Comparison of ENCODE assay signal across 12 mouse cellular contexts in genomic region chr15:78416937-78417336, GRCm38 (mm10). TPM values are rescaled to one million over a fixed set of nuclear protein-coding genes. Genes with fewer than 3 reads are reported as not detected.
DNase-seq lines count a peak whose midpoint lies in the region; ATAC-seq lines count a peak whose summit lies in the region.
"Had no signal": no experiment of that assay in that cellular context is flagged by ENCODE, and none has a peak within 500 bp of the region (broad histone marks: within the 10 kb centered on the region; RNA-seq: fewer than 3 reads in every experiment).

No protein-coding gene starts in this region.

- H3K27ac ChIP-seq in heart, embryonic 15.5 days: peak overlapping the region; percentile 1; the same call in 1 of the 2 replicates
- 0 out of 2 replicates have a peak overlapping the region, but pooled peaks have one; percentile 28 for H3K27ac ChIP-seq in embryonic facial prominence, embryonic 13.5 days
- peak overlapping the region; percentile 56 for H3K27ac ChIP-seq in liver, embryonic 11.5 days (ENCODE audit: low read depth, low read length)

- no peaks in the 10 kb centered on the region for H3K36me3 ChIP-seq in heart, embryonic 15.5 days
- peaks cover 5% of the 10 kb centered on the region; the same call in 1 of the 2 replicates for H3K36me3 ChIP-seq in embryonic facial prominence, embryonic 13.5 days
- H3K36me3 ChIP-seq in liver, embryonic 11.5 days (ENCODE audit: control insufficient read depth, insufficient read depth, low read length): no peaks in the 10 kb centered on the region

- no peaks in the 10 kb centered on the region for H3K4me1 ChIP-seq in heart, embryonic 15.5 days (replicated peaks)
- H3K4me1 ChIP-seq in embryonic facial prominence, embryonic 13.5 days: no peaks in the 10 kb centered on the region
- H3K4me1 ChIP-seq in liver, embryonic 11.5 days (replicated peaks; ENCODE audit: control insufficient read depth, insufficient read depth, low read length): peaks cover 22% of the 10 kb centered on the region

- no peak overlapping the region for H3K4me2 ChIP-seq in heart, embryonic 15.5 days
- H3K4me2 ChIP-seq in embryonic facial prominence, embryonic 13.5 days: no peak overlapping the region
- peak overlapping the region; percentile 6; the same call in 1 of the 2 replicates for H3K4me2 ChIP-seq in liver, embryonic 11.5 days

- DNase-seq in heart, postnatal 14 days: no peak
- DNase-seq in liver, embryonic 11.5 days (ENCODE audit: low spot score): no peak
- peak; percentile 52 for DNase-seq in ovary, postnatal 36 days (ENCODE audit: low spot score)
- DNase-seq in left cerebral cortex, postnatal 4 days: no peak
- no peak for DNase-seq in frontal cortex, postnatal 14 days (ENCODE audit: low spot score in 2 of 2)
- no peak for DNase-seq in right cerebral cortex, postnatal 36 days (ENCODE audit: low spot score in 2 of 2)
- DNase-seq: adrenal gland, adult 2 months had no signal

- H3K27me3 ChIP-seq in heart, embryonic 15.5 days: peaks cover 17% of the 10 kb centered on the region; the same call in 1 of the 2 replicates
- peaks cover 7% of the 10 kb centered on the region for H3K27me3 ChIP-seq in embryonic facial prominence, embryonic 13.5 days
- 0 out of 2 replicates have a peak, but pooled peaks cover 7% of the 10 kb centered on the region for H3K27me3 ChIP-seq in liver, embryonic 11.5 days (replicated peaks; ENCODE audit: control insufficient read depth, insufficient read depth, low read length)

- intact Hi-C loops in heart, postnatal 14 days (cut with DNase I): no loop called here
- intact Hi-C loops in left cerebral cortex, postnatal 4 days (cut with DNase I): no loop called here

- ATAC-seq in heart, embryonic 15.5 days (replicated peaks; ENCODE audit: insufficient number of reproducible peaks, insufficient read depth, low FRiP score, low read depth): no peak
- ATAC-seq in embryonic facial prominence, embryonic 13.5 days (ENCODE audit: insufficient number of reproducible peaks, insufficient read depth, low FRiP score, low TSS enrichment, low read depth): no peak
- no peak for ATAC-seq in liver, embryonic 11.5 days (replicated peaks; ENCODE audit: low FRiP score)

- 39% methylated on average over 4 of the region's 4 CpGs for WGBS in heart, embryonic 15.5 days
- 8% methylated on average over 4 of the region's 4 CpGs for WGBS in embryonic facial prominence, embryonic 13.5 days
- 56% methylated on average over 4 of the region's 4 CpGs for WGBS in liver, embryonic 11.5 days

- H3K4me3 ChIP-seq in heart, embryonic 15.5 days: no peak overlapping the region
- no peak overlapping the region for H3K4me3 ChIP-seq in embryonic facial prominence, embryonic 13.5 days
- H3K4me3 ChIP-seq in liver, embryonic 11.5 days (ENCODE audit: low read depth, low read length): no peak overlapping the region

- H3K9me3 ChIP-seq in heart, embryonic 15.5 days (replicated peaks): no peaks in the 10 kb centered on the region
- no peaks in the 10 kb centered on the region for H3K9me3 ChIP-seq in embryonic facial prominence, embryonic 13.5 days
- no peaks in the 10 kb centered on the region for H3K9me3 ChIP-seq in liver, embryonic 11.5 days (ENCODE audit: control insufficient read depth, low read length)

- no peak overlapping the region for H3K9ac ChIP-seq in heart, embryonic 15.5 days
- H3K9ac ChIP-seq in embryonic facial prominence, embryonic 13.5 days: no peak overlapping the region
- no peak overlapping the region for H3K9ac ChIP-seq in liver, embryonic 11.5 days (ENCODE audit: low read depth, low read length)

RNA-seq across cellular contexts. Expression of gene Mpst, which starts 10.7 kb away (rescaled TPM):
- polyA plus RNA-seq in heart, embryonic 15.5 days (2015; fragmentation: Nextera tagmentation; extraction: Ambion mirVana): 1.3 and 1.5 TPM in 2 replicates
- total RNA-seq in heart, postnatal 14 days (2021): 10 to 100 TPM; 28.1 to 31.0 TPM
- 2.6 and 2.8 TPM in 2 replicates for polyA plus RNA-seq in embryonic facial prominence, embryonic 13.5 days (2015; fragmentation: Nextera tagmentation; extraction: Ambion mirVana)
- 5.1 TPM in 2 replicates for polyA plus RNA-seq in liver, embryonic 11.5 days (2014; fragmentation: Nextera tagmentation; extraction: Ambion mirVana)
- total RNA-seq in left cerebral cortex, postnatal 4 days (2021): 10 to 100 TPM; 57.2 to 58.7 TPM

RNA-seq across cellular contexts. Expression of gene Tst, which starts 11.2 kb away (rescaled TPM):
- polyA plus RNA-seq in heart, embryonic 15.5 days (2015; fragmentation: Nextera tagmentation; extraction: Ambion mirVana): 22.6 and 38.7 TPM in 2 replicates
- 10 to 100 TPM; 11.2 to 13.7 TPM for total RNA-seq in heart, postnatal 14 days (2021)
- 22.6 and 25.9 TPM in 2 replicates for polyA plus RNA-seq in embryonic facial prominence, embryonic 13.5 days (2015; fragmentation: Nextera tagmentation; extraction: Ambion mirVana)
- polyA plus RNA-seq in liver, embryonic 11.5 days (2014; fragmentation: Nextera tagmentation; extraction: Ambion mirVana): 95.3 and 98.9 TPM in 2 replicates
- total RNA-seq in left cerebral cortex, postnatal 4 days (2021): 10 to 100 TPM; 29.2 to 30.4 TPM

RNA-seq across cellular contexts. Expression of gene Kctd17, which starts 11.4 kb away (rescaled TPM):
- 19.1 and 28.5 TPM in 2 replicates for polyA plus RNA-seq in heart, embryonic 15.5 days (2015; fragmentation: Nextera tagmentation; extraction: Ambion mirVana)
- 10 to 100 TPM; 53.9 to 54.3 TPM for total RNA-seq in heart, postnatal 14 days (2021)
- polyA plus RNA-seq in embryonic facial prominence, embryonic 13.5 days (2015; fragmentation: Nextera tagmentation; extraction: Ambion mirVana): 49.5 and 50.6 TPM in 2 replicates
- 17.1 and 19.2 TPM in 2 replicates for polyA plus RNA-seq in liver, embryonic 11.5 days (2014; fragmentation: Nextera tagmentation; extraction: Ambion mirVana)
- 100 to 1,000 TPM; 212 to 213 TPM for total RNA-seq in left cerebral cortex, postnatal 4 days (2021)

RNA-seq across cellular contexts. Expression of gene Tex33, which starts 21.2 kb away (rescaled TPM):
- not detected in 2 replicates for polyA plus RNA-seq in heart, embryonic 15.5 days (2015; fragmentation: Nextera tagmentation; extraction: Ambion mirVana)
- not detected for total RNA-seq in heart, postnatal 14 days (2021)
- polyA plus RNA-seq in embryonic facial prominence, embryonic 13.5 days (2015; fragmentation: Nextera tagmentation; extraction: Ambion mirVana): not detected in 2 replicates
- polyA plus RNA-seq in liver, embryonic 11.5 days (2014; fragmentation: Nextera tagmentation; extraction: Ambion mirVana): not detected in 2 replicates
- total RNA-seq in left cerebral cortex, postnatal 4 days (2021): not detected
- total RNA-seq: adrenal gland, adult 2 months; layer of hippocampus, postnatal 25 days had no signal
- polyA plus RNA-seq: adrenal gland, adult 2 months; embryonic facial prominence, embryonic 11.5 days; small intestine, adult 2 months had no signal

RNA-seq across cellular contexts. Expression of gene Tmprss6, which starts 51.5 kb away (rescaled TPM):
- 0.21 and 0.60 TPM in 2 replicates for polyA plus RNA-seq in heart, embryonic 15.5 days (2015; fragmentation: Nextera tagmentation; extraction: Ambion mirVana)
- total RNA-seq in heart, postnatal 14 days (2021): not detected
- polyA plus RNA-seq in embryonic facial prominence, embryonic 13.5 days (2015; fragmentation: Nextera tagmentation; extraction: Ambion mirVana): 0.53 and 1.5 TPM in 2 replicates
- polyA plus RNA-seq in liver, embryonic 11.5 days (2014; fragmentation: Nextera tagmentation; extraction: Ambion mirVana): 7.0 and 7.9 TPM in 2 replicates
- total RNA-seq in left cerebral cortex, postnatal 4 days (2021): not detected

Comparison
In these comparisons a context has a peak if more than half of its experiments do, and no peak if none do; other contexts are left out.
1. H3K27ac ChIP-seq: peak in every context shown above with its lines; median percentile 56 in liver, embryonic 11.5 days; 28 in embryonic facial prominence, embryonic 13.5 days; 1 in heart, embryonic 15.5 days.